Mouse (Mus musculus) liver, embryonic 16.5 days (tissue): ENCODE measurements around the gene Rbfox1. TPM values are rescaled to one million over a fixed set of nuclear protein-coding genes. Genes with fewer than 3 reads are reported as not detected.

Source experiments
- ATAC-seq: fragments of 200-750 bp; cut with Nextera tagmentation; 2 replicates; pipeline ENCODE4 v1.8.0; 2017; ENCODE audit warnings: low read depth, mild to moderate bottlenecking, moderate number of reproducible peaks, moderate library complexity
- H3K27ac ChIP-seq: fragments of 300-500 bp; sonication (generic); 2 replicates; pipeline ENCODE4 v1.5.1; 2014; ENCODE audit warnings: mild to moderate bottlenecking, low read length
- H3K27me3 ChIP-seq: fragments of 300-500 bp; sonication (generic); 2 replicates; pipeline ENCODE4 v1.6.1; 2014; ENCODE audit warnings: low read depth, low read length, mixed read lengths; ENCODE audit not compliant: control insufficient read depth, insufficient read depth
- H3K36me3 ChIP-seq: fragments of 300-500 bp; sonication (generic); 2 replicates; pipeline ENCODE4 v1.6.1; 2014; ENCODE audit warnings: mild to moderate bottlenecking; ENCODE audit not compliant: control insufficient read depth, insufficient read depth
- H3K4me1 ChIP-seq: fragments of 300-500 bp; sonication (generic); 2 replicates; pipeline ENCODE4 v1.6.1; 2014; ENCODE audit warnings: low read depth, low read length, mixed read lengths; ENCODE audit not compliant: control insufficient read depth
- H3K4me2 ChIP-seq: fragments of 300-500 bp; sonication (generic); 2 replicates; pipeline ENCODE4 v1.6.1; 2014; ENCODE audit warnings: low read depth, low read length, mixed read lengths
- H3K4me3 ChIP-seq: fragments of 300-500 bp; sonication (generic); 2 replicates; pipeline ENCODE4 v1.5.1; 2014; ENCODE audit warnings: low read depth, mild to moderate bottlenecking, low read length
- H3K9ac ChIP-seq: fragments of 300-500 bp; sonication (generic); 2 replicates; pipeline ENCODE4 v1.6.1; 2014; ENCODE audit warnings: low read depth, low read length
- H3K9me3 ChIP-seq: fragments of 300-500 bp; sonication (generic); replicated peaks from 2 replicates; pipeline ENCODE4 v1.6.1; 2016; ENCODE audit warnings: low read length; ENCODE audit not compliant: control insufficient read depth
- WGBS: fragments of 180-500 bp; shearing (Covaris S2); extraction: QIAGEN DNeasy Blood & Tissue Kit; methylation state at CpG from one replicate; pipeline ENCODE4 v1.1.7; 2014; ENCODE audit not compliant: insufficient replicate concordance; 5-methylcytosine and 5-hydroxymethylcytosine counted together
- polyA plus RNA-seq: library from polyadenylated mRNA; unstranded; fragments of >200 nt; fragmentation: Nextera tagmentation; extraction: Ambion mirVana; gene quantifications from 2 replicates; pipeline ENCODE4 v1.2.1, GENCODE M21; 2015

Gene Rbfox1
- polyA plus RNA-seq, 1 experiment from 2014 or later, result 0.38 TPM

- H3K9me3 ChIP-seq, result no peaks in the 10 kb centered on the region
These were observed 948.3 kb downstream of the Rbfox1 start for GRCm38 (mm10) chr16:6833486-6833885.

GRCm38 (mm10) chr16:6835051-6835450 lies 949.9 kb downstream of the Rbfox1 start:
- Histone ChIP-seq H3K4me2 (no peak overlapping the region), H3K36me3 (no peaks in the 10 kb centered on the region), H3K27ac (no peak overlapping the region), H3K4me3 (no peak overlapping the region), H3K4me1 (no peaks in the 10 kb centered on the region), H3K9me3 (no peaks in the 10 kb centered on the region), H3K9ac (no peak overlapping the region), H3K27me3 (no peaks in the 10 kb centered on the region)
- WGBS, result 29% methylated on average over 5 of the region's 5 CpGs
- no peak for ATAC-seq

More at GRCm38 (mm10) chr16:6833486-6833885, 948.3 kb downstream of the Rbfox1 start:
- H3K4me1 ChIP-seq, result no peaks in the 10 kb centered on the region
- H3K27ac ChIP-seq, result no peak overlapping the region
- no peak overlapping the region for H3K9ac ChIP-seq
- H3K36me3 ChIP-seq, result no peaks in the 10 kb centered on the region
- ATAC-seq, result no peak
- no peak overlapping the region for H3K4me2 ChIP-seq
- H3K4me3 ChIP-seq, result no peak overlapping the region
- no peaks in the 10 kb centered on the region for H3K27me3 ChIP-seq

- 31% methylated on average over 15 of the region's 15 CpGs for WGBS
- no peak for ATAC-seq
- no peak overlapping the region for H3K4me2 ChIP-seq
These were observed 954.3 kb downstream of the Rbfox1 start for GRCm38 (mm10) chr16:6839299-6839995.

GRCm38 (mm10) chr16:6840007-6840406 lies 954.9 kb downstream of the Rbfox1 start:
- H3K36me3 ChIP-seq, result no peaks in the 10 kb centered on the region
- 44% methylated on average over 3 of the region's 3 CpGs for WGBS
- H3K4me2 ChIP-seq, result no peak overlapping the region
- no peaks in the 10 kb centered on the region for H3K9me3 ChIP-seq
- H3K9ac ChIP-seq, result no peak overlapping the region
- no peaks in the 10 kb centered on the region for H3K4me1 ChIP-seq
- no peak overlapping the region for H3K27ac ChIP-seq
- H3K27me3 ChIP-seq, result no peaks in the 10 kb centered on the region
- H3K4me3 ChIP-seq, result no peak overlapping the region
- ATAC-seq, result no peak

More at GRCm38 (mm10) chr16:6839299-6839995, 954.3 kb downstream of the Rbfox1 start:
- Histone ChIP-seq H3K4me3 (no peak overlapping the region), H3K36me3 (no peaks in the 10 kb centered on the region), H3K9ac (no peak overlapping the region), H3K9me3 (no peaks in the 10 kb centered on the region), H3K27me3 (no peaks in the 10 kb centered on the region), H3K27ac (no peak overlapping the region), H3K4me1 (no peaks in the 10 kb centered on the region)

- no peak overlapping the region for H3K4me2 ChIP-seq
- H3K9ac ChIP-seq, result no peak overlapping the region
- H3K4me3 ChIP-seq, result no peak overlapping the region
- no peak for ATAC-seq
- H3K27ac ChIP-seq, result no peak overlapping the region
- H3K9me3 ChIP-seq, result no peaks in the 10 kb centered on the region
- H3K36me3 ChIP-seq, result no peaks in the 10 kb centered on the region
- no peaks in the 10 kb centered on the region for H3K27me3 ChIP-seq
- no peaks in the 10 kb centered on the region for H3K4me1 ChIP-seq
- WGBS, result 63% methylated on average over 7 of the region's 7 CpGs
These were observed 955.3 kb downstream of the Rbfox1 start for GRCm38 (mm10) chr16:6840461-6840860.

- Histone ChIP-seq H3K4me3 (no peak overlapping the region), H3K4me1 (no peaks in the 10 kb centered on the region), H3K36me3 (no peaks in the 10 kb centered on the region), H3K9me3 (no peaks in the 10 kb centered on the region), H3K4me2 (no peak overlapping the region), H3K9ac (no peak overlapping the region), H3K27ac (no peak overlapping the region), H3K27me3 (no peaks in the 10 kb centered on the region)
- WGBS, result 37% methylated on average over 8 of the region's 8 CpGs
- no peak for ATAC-seq
These were observed 957.1 kb downstream of the Rbfox1 start for GRCm38 (mm10) chr16:6842066-6842785.

GRCm38 (mm10) chr16:6844659-6845058 lies 959.5 kb downstream of the Rbfox1 start:
- Histone ChIP-seq H3K27ac (no peak overlapping the region), H3K4me1 (no peaks in the 10 kb centered on the region), H3K27me3 (no peaks in the 10 kb centered on the region), H3K9ac (no peak overlapping the region), H3K9me3 (no peaks in the 10 kb centered on the region), H3K4me3 (no peak overlapping the region), H3K36me3 (no peaks in the 10 kb centered on the region), H3K4me2 (no peak overlapping the region)
- WGBS, result 28% methylated on average over 4 of the region's 4 CpGs
- ATAC-seq, result no peak

GRCm38 (mm10) chr16:6851393-6851792 lies 966.2 kb downstream of the Rbfox1 start:
- no peak for ATAC-seq
- H3K9me3 ChIP-seq, result no peaks in the 10 kb centered on the region
- no peak overlapping the region for H3K9ac ChIP-seq
- H3K36me3 ChIP-seq, result no peaks in the 10 kb centered on the region
- H3K27ac ChIP-seq, result no peak overlapping the region
- H3K4me1 ChIP-seq, result no peaks in the 10 kb centered on the region
- H3K4me2 ChIP-seq, result no peak overlapping the region
- no peak overlapping the region for H3K4me3 ChIP-seq
- no peaks in the 10 kb centered on the region for H3K27me3 ChIP-seq
- 60% methylated on average over 9 of the region's 9 CpGs for WGBS

GRCm38 (mm10) chr16:6853796-6854195 lies 968.6 kb downstream of the Rbfox1 start:
- WGBS, result 78% methylated on average over 2 of the region's 2 CpGs
- no peak for ATAC-seq
- no peak overlapping the region for H3K4me2 ChIP-seq

More at GRCm38 (mm10) chr16:6853796-6854195, 968.6 kb downstream of the Rbfox1 start:
- Histone ChIP-seq H3K27me3 (no peaks in the 10 kb centered on the region), H3K27ac (no peak overlapping the region), H3K36me3 (no peaks in the 10 kb centered on the region), H3K9ac (no peak overlapping the region), H3K9me3 (no peaks in the 10 kb centered on the region), H3K4me3 (no peak overlapping the region), H3K4me1 (no peaks in the 10 kb centered on the region)
